Mouse (Mus musculus) erythroblast, adult 5-6 weeks (primary cell): Measurements from ENCODE around the gene Gm17571. TPM values are rescaled to one million over a fixed set of nuclear protein-coding genes. Genes with fewer than 3 reads are reported as not detected.

Source experiments
- ATAC-seq: replicated peaks from 2 replicates; pipeline ENCODE4 v1.8.0; 2016; ENCODE audit warnings: moderate number of reproducible peaks, mild to moderate bottlenecking, moderate TSS enrichment, inconsistent platforms; ENCODE audit not compliant: poor library complexity, low FRiP score, severe bottlenecking
- total RNA-seq, 2 experiments: library from RNA; stranded (forward) in 1 of 2; stranded (reverse) in 1 of 2; fragments of 150-400 nt in 1 of 2; fragments of 200-764, 138-1000 nt in 1 of 2; gene quantifications; 2 replicates each; pipeline versions ENCODE4 v1.2.3 to v1.2.4; 2015 to 2017; ENCODE audit warnings: low replicate concordance in 2 of 2

Gm17571 gene
- total RNA-seq (2015; ENCODE audit: low replicate concordance): not detected in 2 replicates
- total RNA-seq (2017; ENCODE audit: low replicate concordance): not detected in 2 replicates

DNA sequence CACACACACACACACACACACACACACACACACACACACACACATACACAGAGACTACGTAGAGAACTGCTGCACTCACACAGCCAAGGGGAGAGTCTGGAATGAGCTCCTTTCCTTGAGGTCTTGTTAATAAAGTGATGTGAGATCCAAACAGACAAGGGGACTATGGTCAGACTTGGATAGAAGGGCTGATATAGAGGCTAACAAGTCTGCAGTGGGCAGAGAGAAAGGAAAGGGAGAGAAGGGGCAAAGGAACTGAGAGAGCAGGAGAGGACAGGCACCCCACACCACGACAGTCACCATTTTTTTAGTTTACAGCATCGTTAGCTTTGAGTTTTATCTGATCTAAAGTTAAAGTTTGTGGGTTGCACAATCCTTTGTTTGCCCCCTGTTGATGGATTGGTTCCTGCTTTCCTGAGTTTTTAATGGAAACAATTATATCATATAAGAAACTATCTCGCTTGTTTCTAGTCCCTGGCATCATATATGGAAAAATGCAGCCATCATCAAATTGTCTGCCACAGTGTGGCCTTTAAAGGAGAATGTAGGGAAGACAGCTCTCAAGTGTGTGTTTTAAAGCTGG is at the start of gene Gm17571:
Gene Gm17571, minus strand, starts transcription at position 51 of the 583 bp plus-strand sequence.
- ATAC-seq: no peak

GRCm38 (mm10) chr9:13495530-13495929 is 49.0 kb upstream of the Gm17571 start:
- no peak for ATAC-seq

DNA sequence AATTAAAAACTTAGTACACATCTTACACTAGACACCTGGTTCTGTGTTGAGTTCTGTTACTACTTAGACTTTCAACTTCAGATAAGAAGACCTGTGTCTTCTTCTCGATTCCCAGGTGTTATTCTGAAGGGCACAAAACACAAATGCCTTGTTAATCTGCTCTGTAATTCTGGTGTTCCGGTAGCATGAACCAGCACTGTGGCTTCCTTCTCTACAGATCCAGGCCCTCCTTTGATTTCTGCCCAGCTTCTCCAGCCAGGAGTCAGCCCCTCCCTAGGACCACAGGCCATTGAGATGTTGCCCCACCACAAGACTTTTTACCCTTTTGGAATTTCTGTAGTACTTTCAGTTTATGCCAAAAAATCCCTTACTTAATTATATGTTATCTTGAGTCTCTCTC is 47.2 kb upstream of the Gm17571 start:
- no peak for ATAC-seq

DNA sequence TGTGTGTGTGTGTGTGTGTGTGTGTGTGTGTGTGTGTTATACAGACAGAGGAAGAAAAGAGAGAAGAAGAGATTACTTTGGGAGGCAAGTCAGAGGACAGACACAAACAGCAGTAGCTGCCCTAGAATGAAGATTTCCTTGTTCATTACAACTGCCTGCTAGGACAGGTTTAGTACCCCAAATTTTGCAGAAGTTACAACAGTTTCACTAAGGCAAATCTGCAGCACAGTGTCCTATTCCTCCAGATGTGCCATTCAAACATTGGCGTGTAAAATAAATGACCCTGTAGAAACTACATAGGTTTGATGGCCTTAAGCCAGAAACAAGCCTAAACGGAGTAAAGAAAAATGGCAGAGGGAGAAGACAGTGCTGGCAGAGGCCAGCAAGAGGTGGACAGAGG is 46.3 kb upstream of the Gm17571 start:
- no peak for ATAC-seq

DNA sequence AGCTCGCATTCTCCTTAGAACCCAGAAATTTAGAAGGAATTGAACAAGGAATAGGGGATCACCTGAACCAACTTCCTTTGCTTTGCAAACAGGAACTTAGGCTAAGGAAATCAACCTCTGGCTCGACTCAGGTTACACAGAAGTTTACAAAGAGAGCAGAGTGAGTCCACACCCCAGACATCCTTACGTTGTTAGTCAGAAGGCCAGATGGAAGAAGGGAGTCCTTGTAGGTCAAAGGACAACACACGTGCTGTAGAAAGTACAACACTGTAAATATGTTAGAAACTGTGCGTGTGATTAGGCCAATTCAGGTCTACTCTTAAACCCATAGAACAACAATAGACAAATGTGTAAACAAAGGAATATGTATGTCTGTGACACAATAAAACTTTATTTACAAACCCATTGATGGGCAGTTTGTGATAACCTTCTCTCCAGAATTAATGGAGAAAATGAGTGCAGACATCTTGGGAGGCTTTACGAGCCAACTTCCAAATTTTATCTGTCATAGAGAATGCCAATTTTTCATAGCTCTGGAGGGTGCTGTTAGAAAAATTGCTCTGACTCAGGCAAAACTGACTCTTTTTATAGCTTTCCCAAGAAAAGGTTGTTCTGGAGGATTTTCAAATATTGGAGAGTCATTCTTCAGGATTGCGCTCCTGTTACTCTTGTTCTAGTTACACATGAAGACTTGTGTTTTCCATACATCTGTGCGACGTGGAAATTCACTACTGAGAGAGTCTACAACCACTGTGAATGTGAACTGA is 45.5 kb upstream of the Gm17571 start:
- ATAC-seq: no peak

DNA sequence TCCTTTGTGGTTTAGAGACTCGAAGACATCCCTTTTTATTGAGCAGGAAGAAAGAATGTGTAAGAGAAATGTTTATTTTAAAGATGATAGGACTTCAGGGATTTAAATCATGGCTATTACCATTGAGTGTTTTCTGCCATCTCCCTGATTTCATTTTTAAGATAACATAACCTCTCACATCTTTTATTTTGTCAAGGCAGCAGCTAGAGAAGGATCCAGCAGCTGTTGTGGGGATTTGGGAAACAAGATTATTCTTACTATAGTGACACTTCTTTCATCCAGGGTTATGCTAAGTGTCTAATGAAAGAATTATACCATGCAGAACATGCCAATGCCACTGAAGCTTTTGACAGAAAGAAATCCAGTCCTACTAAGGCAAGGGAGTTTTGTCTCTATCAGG is 44.6 kb upstream of the Gm17571 start:
- ATAC-seq: no peak

GRCm38 (mm10) chr9:13485914-13486313 is 39.4 kb upstream of the Gm17571 start:
- ATAC-seq: no peak

- no peak for ATAC-seq
Observed at GRCm38 (mm10) chr9:13484267-13485240, 38.0 kb upstream of the Gm17571 start.

DNA sequence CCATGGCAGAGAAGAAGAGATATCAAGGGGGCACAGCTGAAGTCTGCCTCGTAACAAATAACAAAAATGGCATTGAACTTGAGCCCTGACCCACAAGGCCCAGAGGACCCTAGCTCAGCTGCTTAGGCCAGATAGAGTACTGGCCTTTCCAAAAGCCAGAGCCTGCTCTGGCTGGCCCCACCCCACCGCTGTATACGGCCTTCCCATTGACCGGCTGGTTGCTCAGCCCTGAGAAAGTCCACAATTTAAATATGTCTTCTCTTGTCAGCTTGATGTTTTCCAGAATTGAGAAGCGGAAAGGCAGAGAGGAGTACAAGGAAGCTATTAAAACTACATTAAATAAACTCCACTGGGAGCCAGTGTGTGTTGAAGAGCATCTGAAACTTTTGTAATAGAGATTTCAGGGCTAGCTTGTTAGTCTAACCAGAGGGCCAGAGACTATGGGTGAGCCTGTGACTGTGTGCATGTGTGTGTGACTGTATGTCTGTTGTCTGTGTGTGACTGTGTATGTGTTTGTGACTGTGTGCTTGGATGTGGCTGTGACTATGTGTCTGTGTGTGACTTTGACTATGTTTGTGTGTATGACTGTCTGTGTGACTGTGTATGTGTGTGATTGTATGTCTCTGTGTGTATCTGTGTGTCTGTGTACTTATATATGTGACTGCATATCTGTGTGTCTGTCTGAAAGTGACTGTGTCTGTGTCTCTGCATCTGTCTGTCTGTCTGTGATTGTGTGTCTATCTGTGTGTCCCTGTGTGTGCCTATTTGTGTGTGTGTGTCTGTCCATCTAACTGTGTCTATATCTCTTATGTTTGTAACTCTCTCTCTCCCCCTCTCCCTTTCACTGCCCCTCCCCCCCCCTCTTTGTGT is 36.9 kb upstream of the Gm17571 start:
- no peak for ATAC-seq

- no peak for ATAC-seq
Observed at GRCm38 (mm10) chr9:13479275-13479674, 32.7 kb upstream of the Gm17571 start.

GRCm38 (mm10) chr9:13474951-13475350 is 28.4 kb upstream of the Gm17571 start:
- no peak for ATAC-seq

DNA sequence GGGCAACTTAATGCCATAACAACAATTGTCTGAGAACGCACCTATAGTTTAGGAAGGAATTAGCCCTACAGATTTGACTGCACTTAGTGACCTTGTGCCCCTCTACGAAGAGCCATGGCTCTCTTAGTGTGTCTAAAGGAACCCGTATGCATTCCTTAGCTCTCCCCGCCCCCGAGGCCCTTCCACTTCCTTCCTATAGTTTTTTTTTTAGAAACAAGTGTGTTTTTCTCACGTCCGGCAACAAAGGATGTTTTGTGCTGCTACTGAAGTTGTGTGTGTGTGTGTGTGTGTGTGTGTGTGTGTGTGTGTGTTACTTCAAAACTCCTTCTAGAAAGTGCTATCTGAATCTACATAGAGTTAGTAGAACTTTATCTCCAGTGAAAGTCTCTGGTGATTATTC is 23.5 kb upstream of the Gm17571 start:
- ATAC-seq: no peak

DNA sequence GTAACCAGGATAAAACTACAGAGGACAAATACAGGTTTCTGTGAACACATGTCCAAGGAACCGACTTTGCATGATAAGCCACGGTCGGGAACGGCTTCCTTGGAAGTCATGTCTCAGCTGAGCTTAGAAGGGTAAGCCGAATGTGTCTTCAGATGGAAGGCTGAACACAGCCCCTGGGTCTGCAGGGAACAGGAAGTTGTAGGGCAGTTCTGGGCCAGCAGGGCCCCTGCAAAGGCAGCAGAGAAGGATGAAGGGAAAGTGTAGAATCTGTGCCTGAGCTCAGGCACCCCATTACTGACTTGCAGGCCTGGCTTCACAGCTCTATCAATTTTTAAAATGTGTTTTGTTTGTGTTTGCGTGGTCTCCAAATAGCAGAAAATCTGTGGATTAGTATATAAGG is 22.2 kb upstream of the Gm17571 start:
- no peak for ATAC-seq

DNA sequence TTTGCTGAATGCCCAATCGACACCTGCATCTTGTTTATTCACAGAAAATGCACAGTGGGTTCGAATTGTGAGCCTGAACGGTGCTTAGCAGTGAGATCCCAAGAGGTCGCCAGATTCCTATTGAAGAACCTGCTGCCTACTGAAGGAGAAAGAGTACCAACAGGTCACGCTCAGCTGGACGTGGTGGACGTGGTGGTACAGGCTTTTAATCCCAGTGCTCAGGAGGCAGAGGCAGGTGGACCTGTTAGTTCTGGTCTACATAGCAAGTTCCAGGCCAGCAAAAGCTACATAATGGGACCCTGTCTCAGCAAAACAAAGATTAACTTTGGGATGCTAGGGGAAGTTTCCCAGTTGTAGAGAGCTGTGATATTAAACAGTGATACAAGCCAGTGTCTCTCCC is 21.2 kb upstream of the Gm17571 start:
- no peak for ATAC-seq

DNA sequence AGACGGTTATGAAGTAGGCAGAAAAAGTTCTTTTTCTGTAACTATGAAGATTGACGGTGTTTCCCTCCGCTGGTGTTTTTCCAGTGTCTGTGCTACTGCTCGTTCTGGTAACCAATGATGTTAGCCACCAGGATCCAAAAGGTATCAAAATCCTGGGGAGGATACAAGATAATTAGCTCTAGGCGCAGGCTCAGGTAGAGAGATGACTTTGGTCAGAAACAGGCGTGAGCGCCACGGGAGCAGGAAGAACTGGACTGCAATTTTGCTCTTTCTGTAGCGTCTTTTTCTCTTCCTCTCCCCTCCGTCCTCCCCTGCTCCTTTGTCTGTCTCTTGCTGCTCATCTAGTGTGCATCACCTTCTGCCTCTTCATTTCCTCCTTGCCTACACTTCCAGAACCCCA is 20.3 kb upstream of the Gm17571 start:
- no peak for ATAC-seq

- ATAC-seq: no peak
Observed at GRCm38 (mm10) chr9:13466351-13466750, 19.8 kb upstream of the Gm17571 start.

- ATAC-seq: no peak
Observed at GRCm38 (mm10) chr9:13465358-13466020, 18.9 kb upstream of the Gm17571 start.

- ATAC-seq: no peak
Observed at GRCm38 (mm10) chr9:13460926-13461325, 14.4 kb upstream of the Gm17571 start.

DNA sequence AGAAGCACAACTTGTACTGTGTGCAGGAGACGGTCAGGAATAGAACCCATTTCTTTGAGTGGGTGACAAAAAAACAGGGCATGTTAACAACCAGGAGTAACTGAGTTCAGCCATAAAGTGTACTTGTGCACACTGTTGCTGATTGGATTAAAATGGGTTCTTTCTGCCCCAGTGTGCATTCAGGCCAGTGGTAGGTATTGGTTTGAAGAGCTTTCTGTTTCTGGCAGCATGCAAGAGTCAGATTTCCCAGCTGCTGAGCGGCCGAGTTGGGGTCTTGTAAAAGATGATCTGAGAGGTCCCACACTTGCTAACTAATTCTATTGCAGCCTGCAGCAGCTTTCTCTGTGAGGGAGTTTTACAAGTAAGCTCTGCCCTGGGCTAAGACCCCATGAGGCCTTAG is 13.5 kb upstream of the Gm17571 start:
- no peak for ATAC-seq
